Mouse (Mus musculus) CH12.LX (cell line): ENCODE measurements around the gene Hist1h4b. TPM values are rescaled to one million over a fixed set of nuclear protein-coding genes. Genes with fewer than 3 reads are reported as not detected.

Experiments used
- DNase-seq: peaks from one replicate; pipeline ENCODE4 v3.0.0-alpha.2; 2013; ENCODE audit errors: extremely low read depth
- H3K27ac ChIP-seq: 2 replicates; pipeline ENCODE4 v1.5.1; 2012; ENCODE audit warnings: low read depth, mild to moderate bottlenecking, control low read depth, moderate library complexity; ENCODE audit not compliant: insufficient read depth
- H3K27me3 ChIP-seq: replicated peaks from 2 replicates; pipeline ENCODE3; 2012; ENCODE audit warnings: inconsistent platforms
- H3K36me3 ChIP-seq, 2 experiments: replicated peaks in 1 of 2; 2 replicates each; pipeline versions ENCODE3 to v1.6.1; 2012; ENCODE audit warnings: inconsistent platforms in 1 of 2, low read length in 1 of 2, mild to moderate bottlenecking in 1 of 2, mixed read lengths in 1 of 2, moderate library complexity in 1 of 2; ENCODE audit not compliant: control insufficient read depth in 1 of 2, insufficient read depth in 1 of 2
- H3K4me1 ChIP-seq, 2 experiments: 2 replicates each; pipeline ENCODE4 v1.6.1; 2012; ENCODE audit warnings: inconsistent platforms in 1 of 2, moderate library complexity in 1 of 2; ENCODE audit not compliant: insufficient read depth in 2 of 2, control insufficient read depth in 1 of 2
- H3K4me2 ChIP-seq: 2 replicates; pipeline ENCODE4 v1.6.1; 2012; ENCODE audit warnings: low read depth, mild to moderate bottlenecking, control low read depth; ENCODE audit not compliant: poor library complexity, insufficient read depth, severe bottlenecking
- H3K4me3 ChIP-seq, 3 experiments: fragments of 150-350 bp in 1 of 3; sonication (generic) in 1 of 3; replicated peaks in 1 of 3; 2 replicates each; pipeline versions ENCODE3 to v1.5.1; 2011 to 2012; ENCODE audit warnings: low read depth in 2 of 3, low read length in 2 of 3, mild to moderate bottlenecking in 2 of 3, moderate library complexity in 2 of 3, control low read depth in 1 of 3, improper control_type of control experiment in 1 of 3, inconsistent platforms in 1 of 3, mixed read lengths in 1 of 3; ENCODE audit not compliant: poor library complexity in 1 of 3
- H3K79me2 ChIP-seq: replicated peaks from 2 replicates; pipeline ENCODE4 v1.6.1; 2012; ENCODE audit warnings: mild to moderate bottlenecking, moderate library complexity; ENCODE audit not compliant: control insufficient read depth, poor library complexity, insufficient read depth, severe bottlenecking; ENCODE audit errors: extremely low read depth
- H3K9ac ChIP-seq: 2 replicates; pipeline ENCODE4 v1.6.1; 2012; ENCODE audit warnings: low read depth, mild to moderate bottlenecking, control low read depth, moderate library complexity; ENCODE audit not compliant: insufficient read depth
- H3K9me3 ChIP-seq: replicated peaks from 2 replicates; pipeline ENCODE3; 2012; ENCODE audit warnings: low read length, inconsistent platforms, mixed read lengths
- BHLHE40 ChIP-seq: IDR thresholded peaks from 2 replicates; pipeline ENCODE4 v1.6.1; 2011; ENCODE audit warnings: mild to moderate bottlenecking, low read depth, low read length, improper control_type of control experiment
- CHD1 ChIP-seq: IDR thresholded peaks from 2 replicates; pipeline ENCODE4 v1.6.1; 2012; ENCODE audit warnings: low read depth, low read length, improper control_type of control experiment, inconsistent platforms
- GABPA ChIP-seq: IDR thresholded peaks from 2 replicates; pipeline ENCODE4 v1.6.1; 2012; ENCODE audit warnings: low read depth, low read length, improper control_type of control experiment, inconsistent platforms; ENCODE audit not compliant: insufficient replicate concordance
- JUN ChIP-seq: IDR thresholded peaks from 2 replicates; pipeline ENCODE4 v1.6.1; 2011; ENCODE audit warnings: low read depth, mild to moderate bottlenecking, low read length, improper control_type of control experiment, moderate library complexity; ENCODE audit not compliant: insufficient read depth
- MAZ ChIP-seq: IDR thresholded peaks from 2 replicates; pipeline ENCODE4 v1.6.1; 2012; ENCODE audit warnings: low read depth, mild to moderate bottlenecking, inconsistent platforms, low read length, improper control_type of control experiment, moderate library complexity
- NRF1 ChIP-seq: IDR thresholded peaks from 2 replicates; pipeline ENCODE4 v1.6.1; 2014; ENCODE audit warnings: low read depth, mild to moderate bottlenecking, inconsistent platforms, low read length, improper control_type of control experiment, moderate library complexity
- PAX5 ChIP-seq: IDR thresholded peaks from 2 replicates; pipeline ENCODE4 v1.6.1; 2012; ENCODE audit warnings: low read length, inconsistent platforms, mixed read lengths
- RAD21 ChIP-seq: IDR thresholded peaks from 2 replicates; pipeline ENCODE4 v1.6.1; 2011; ENCODE audit warnings: low read depth, mild to moderate bottlenecking, low read length, improper control_type of control experiment, moderate library complexity
- SMC3 ChIP-seq: IDR thresholded peaks from 2 replicates; pipeline ENCODE4 v1.6.1; 2011; ENCODE audit warnings: low read depth, low read length, improper control_type of control experiment
- USF1 ChIP-seq: IDR thresholded peaks from 2 replicates; pipeline ENCODE4 v1.6.1; 2014; ENCODE audit warnings: low read depth, mild to moderate bottlenecking, inconsistent platforms, low read length, improper control_type of control experiment
- USF2 ChIP-seq: conservative IDR thresholded peaks from 2 replicates; pipeline ENCODE4 v1.6.1; 2011; ENCODE audit warnings: low read depth, low read length, improper control_type of control experiment
- dilution Hi-C: fragments of 300-500 bp; cut with MboI; formaldehyde crosslinking; loops from 2 replicates; pipeline ENCODE4 v1.14.3; 2020; ENCODE audit warnings: low sequenced_read_pairs; ENCODE audit not compliant: extremely low pct_unique_long_range_greater_than_20kb, extremely low pct_ligation_motif_present
- in situ Hi-C: fragments of 300-500 bp; cut with MboI; formaldehyde crosslinking; loops from 3 replicates; pipeline ENCODE4 v1.14.3; 2019; ENCODE audit warnings: low sequenced_read_pairs, low pct_ligation_motif_present, low pct_unique_long_range_greater_than_20kb, mixed read lengths
- polyA plus RNA-seq: library from polyadenylated mRNA; unstranded; fragments of >175 nt; gene quantifications from 2 replicates; pipeline ENCODE4 v1.2.1, GENCODE M21; 2012; ENCODE audit warnings: low read depth; ENCODE audit not compliant: insufficient read length
- total RNA-seq, 2 experiments: library from RNA; depleted of rRNA; stranded (reverse); fragments of 300-350 nt in 1 of 2; fragments of >200 nt in 1 of 2; gene quantifications; 2 replicates each; pipeline ENCODE4 v1.2.3; 2012 to 2014

Gene Hist1h4b
- total and polyA plus RNA-seq, 3 experiments = 3.5 to 2,552 (median 24.8) TPM

GRCm38 (mm10) chr13:23709714-23710373 is 47.0 kb upstream of the Hist1h4b start:
- peaks cover 15 to 48% of the 10 kb centered on the region in 2 experiments for H3K4me1 ChIP-seq
- dilution Hi-C loops (no loop called here), in situ Hi-C loops (no loop called here)
- H3K9me3 ChIP-seq = no peaks in the 10 kb centered on the region
- H3K4me3 ChIP-seq = peak overlapping the region; percentile 40 to 54 (median 42)
- no peaks in the 10 kb centered on the region for H3K27me3 ChIP-seq
- no peaks in the 10 kb centered on the region for H3K79me2 ChIP-seq
- TF ChIP-seq BHLHE40 (no peak), MAZ (0 out of 2 replicates have a peak, but pooled peaks have one; percentile 14)
- no peak for DNase-seq
- H3K9ac ChIP-seq = peak overlapping the region; percentile 56
- peak overlapping the region; percentile 41 for H3K4me2 ChIP-seq
- no peak overlapping the region for H3K27ac ChIP-seq
- no peaks in the 10 kb centered on the region for H3K36me3 ChIP-seq

GRCm38 (mm10) chr13:23710374-23711089 is 46.3 kb upstream of the Hist1h4b start, which contains the start of gene Hfe:
Hfe (minus strand) TSS chr13:23710854.
- dilution Hi-C loops = no loop called here
- Histone ChIP-seq H3K79me2 (no peaks in the 10 kb centered on the region), H3K27me3 (no peaks in the 10 kb centered on the region), H3K4me3 (peak within 1 kb of the TSS; percentile 40 to 54 (median 42)), H3K36me3 (no peaks in the 10 kb centered on the region), H3K9ac (peak within 1 kb of the TSS; percentile 56), H3K4me2 (peak within 1 kb of the TSS; percentile 41), H3K9me3 (no peaks in the 10 kb centered on the region), H3K27ac (no peak within 1 kb of the TSS), H3K4me1 (peaks cover 15 to 41% of the 10 kb centered on the region in 2 experiments)
- DNase-seq = peak; percentile 37
- TF ChIP-seq SMC3 (no peak), JUN (no peak), GABPA (no peak), PAX5 (no peak), USF1 (no peak), USF2 (no peak), CHD1 (no peak), RAD21 (no peak), NRF1 (no peak)
- in situ Hi-C loops = no loop called here
